Mouse (Mus musculus) E14TG2a.4 (cell line): ENCODE data around the gene Dhrs7b.
"Not testable (repeated sequence)": the region's sequence is repeated elsewhere in the genome, so short reads cannot be mapped to it uniquely, and the experiment has no call there.

Source experiments
- H3K27me3 ChIP-seq: 2 replicates; pipeline ENCODE4 v1.6.1; 2014; ENCODE audit warnings: low read length, control low read depth; ENCODE audit not compliant: insufficient read depth
- H3K36me3 ChIP-seq: 2 replicates; pipeline ENCODE4 v1.6.1; 2014; ENCODE audit warnings: low read length, control low read depth; ENCODE audit not compliant: insufficient read depth
- H3K4me1 ChIP-seq: replicated peaks from 2 replicates; pipeline ENCODE4 v1.6.1; 2014; ENCODE audit warnings: low read depth, low read length, control low read depth
- H3K4me3 ChIP-seq: replicated peaks from 2 replicates; pipeline ENCODE4 v1.5.1; 2014; ENCODE audit warnings: mild to moderate bottlenecking, low read length
- H3K9me3 ChIP-seq: 2 replicates; pipeline ENCODE4 v1.6.1; 2014; ENCODE audit warnings: low read length, control low read depth
- CTCF ChIP-seq: conservative IDR thresholded peaks from 2 replicates; pipeline ENCODE4 v1.5.1; 2014; ENCODE audit warnings: low read length
- NANOG ChIP-seq: IDR thresholded peaks from 2 replicates; pipeline ENCODE4 v1.6.1; 2014; ENCODE audit warnings: borderline replicate concordance, low read length, mixed read lengths
- POU5F1 ChIP-seq: IDR thresholded peaks from 2 replicates; pipeline ENCODE4 v1.6.1; 2014; ENCODE audit warnings: low read length, borderline replicate concordance

The Dhrs7b gene

GRCm38 (mm10) chr11:60809546-60809945 lies 20.9 kb upstream of the Dhrs7b start:
- H3K36me3 ChIP-seq = peaks cover 53% of the 10 kb centered on the region
- no peak for TF ChIP-seq POU5F1
- no peak for TF ChIP-seq NANOG
- no peak for TF ChIP-seq CTCF
- peak overlapping the region; percentile 88 for H3K4me3 ChIP-seq
- H3K4me1 ChIP-seq = peaks cover 39% of the 10 kb centered on the region
- no peaks in the 10 kb centered on the region for H3K27me3 ChIP-seq
- H3K9me3 ChIP-seq = no peaks in the 10 kb centered on the region

GRCm38 (mm10) chr11:60810046-60810965 lies 20.1 kb upstream of the Dhrs7b start:
- H3K9me3 ChIP-seq = no peaks in the 10 kb centered on the region
- H3K36me3 ChIP-seq = peaks cover 46% of the 10 kb centered on the region
- no peak for TF ChIP-seq NANOG
- TF ChIP-seq POU5F1 = no peak
- TF ChIP-seq CTCF = no peak
- H3K4me1 ChIP-seq = peaks cover 39% of the 10 kb centered on the region
- H3K4me3 ChIP-seq = peak overlapping the region; percentile 88
- no peaks in the 10 kb centered on the region for H3K27me3 ChIP-seq

GRCm38 (mm10) chr11:60811054-60811460 lies 19.4 kb upstream of the Dhrs7b start:
- TF ChIP-seq CTCF (no peak), POU5F1 (no peak), NANOG (no peak)
- peak overlapping the region; percentile 88 for H3K4me3 ChIP-seq

GRCm38 (mm10) chr11:60811618-60812017 lies 18.8 kb upstream of the Dhrs7b start, which contains the start of gene Shmt1:
Gene Shmt1, minus strand, starts transcription at chr11:60811718.
- not testable (repeated sequence) for H3K27me3 ChIP-seq, H3K9me3 ChIP-seq
- Histone ChIP-seq H3K4me3 (peak within 1 kb of the TSS; percentile 88), H3K36me3 (peaks cover 33% of the 10 kb centered on the region), H3K4me1 (peaks cover 39% of the 10 kb centered on the region)

More at GRCm38 (mm10) chr11:60811054-60811460, 19.4 kb upstream of the Dhrs7b start:
- no peaks in the 10 kb centered on the region for H3K27me3 ChIP-seq
- peaks cover 39% of the 10 kb centered on the region for H3K4me1 ChIP-seq
- H3K36me3 ChIP-seq = peaks cover 39% of the 10 kb centered on the region
- no peaks in the 10 kb centered on the region for H3K9me3 ChIP-seq

GRCm38 (mm10) chr11:60816398-60816797 lies 14.0 kb upstream of the Dhrs7b start:
- no peaks in the 10 kb centered on the region for H3K9me3 ChIP-seq
- H3K4me3 ChIP-seq = no peak overlapping the region
- TF ChIP-seq CTCF = no peak
- H3K36me3 ChIP-seq = no peaks in the 10 kb centered on the region
- H3K4me1 ChIP-seq = peaks cover 5% of the 10 kb centered on the region
- no peaks in the 10 kb centered on the region for H3K27me3 ChIP-seq

- Histone ChIP-seq H3K4me3 (no peak overlapping the region), H3K27me3 (peaks cover 7% of the 10 kb centered on the region; the same call in 1 of the 2 replicates), H3K9me3 (no peaks in the 10 kb centered on the region), H3K36me3 (no peaks in the 10 kb centered on the region), H3K4me1 (no peaks in the 10 kb centered on the region)
- TF ChIP-seq NANOG (no peak), CTCF (no peak), POU5F1 (no peak)
Observed at GRCm38 (mm10) chr11:60823771-60824170, 6.7 kb upstream of the Dhrs7b start.

GRCm38 (mm10) chr11:60825191-60825590 lies 5.2 kb upstream of the Dhrs7b start:
- H3K36me3 ChIP-seq = no peaks in the 10 kb centered on the region
- 0 out of 2 replicates have a peak, but pooled peaks cover 1% of the 10 kb centered on the region for H3K4me1 ChIP-seq
- H3K27me3 ChIP-seq = peaks cover 7% of the 10 kb centered on the region; the same call in 1 of the 2 replicates
- no peaks in the 10 kb centered on the region for H3K9me3 ChIP-seq
- TF ChIP-seq CTCF = no peak
- TF ChIP-seq POU5F1 = no peak
- TF ChIP-seq NANOG = no peak
- no peak overlapping the region for H3K4me3 ChIP-seq

GRCm38 (mm10) chr11:60826700-60827099 lies 3.7 kb upstream of the Dhrs7b start:
- H3K27me3 ChIP-seq = peaks cover 7% of the 10 kb centered on the region; the same call in 1 of the 2 replicates
- TF ChIP-seq POU5F1 (no peak), NANOG (no peak), CTCF (no peak)
- peaks cover 4% of the 10 kb centered on the region; the same call in 1 of the 2 replicates for H3K36me3 ChIP-seq
- H3K4me3 ChIP-seq = no peak overlapping the region
- H3K9me3 ChIP-seq = no peaks in the 10 kb centered on the region
- H3K4me1 ChIP-seq = peaks cover 9% of the 10 kb centered on the region
